In the genomic region with DNA sequence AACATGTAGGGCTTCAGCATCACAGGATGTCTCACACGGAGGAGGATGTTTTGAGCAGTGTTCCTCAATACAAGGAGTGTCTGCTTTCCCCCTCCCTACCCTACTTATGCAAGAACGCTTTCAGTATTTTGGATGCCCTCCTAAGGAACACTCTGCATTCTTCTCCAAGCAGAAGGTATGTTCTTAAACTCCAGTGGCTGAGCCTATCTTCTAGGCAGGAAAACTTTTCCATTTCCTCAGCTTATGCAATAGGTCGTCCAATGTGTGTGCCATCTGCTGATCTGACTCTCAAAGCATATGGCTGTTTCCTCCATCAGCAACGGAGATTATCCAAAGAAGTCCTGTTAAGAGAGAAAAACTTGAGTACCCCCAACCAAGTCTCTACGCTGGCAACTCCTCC, we compare ENCODE assay signal across 11 mouse cellular contexts. TPM values are rescaled to one million over a fixed set of nuclear protein-coding genes. Genes with fewer than 3 reads are reported as not detected.
"Had no signal": no experiment of that assay in that cellular context is flagged by ENCODE, and none has a peak within 500 bp of the region (broad histone marks: within the 10 kb centered on the region; RNA-seq: fewer than 3 reads in every experiment).

No protein-coding gene starts in this region.

- DNase-seq: kidney, adult 11 months; kidney, adult 8-10 months; kidney, postnatal 10 days; kidney, postnatal 36 days; liver; lung, adult 18-20 months; lung, postnatal 10 days; lung, postnatal 36 days; midbrain, embryonic 14.5 days; thymus, postnatal 25 days had no signal

RNA-seq across cellular contexts. Expression of a gene that starts 25.2 kb away (rescaled TPM):
- total RNA-seq: megakaryocyte-erythroid progenitor cell, adult 5-6 weeks had no signal
